Mouse (Mus musculus) heart, adult 2 months (tissue): ENCODE measurements at regions not wholly inside any gene's neighbourhood (a gene's known extent, or its start where the extent isn't known, plus 50 kb on each side); places are given as distances from the start of the nearest gene placed in this dataset.

ENCODE experiments used
- DNase-seq, 2 experiments: peaks; one replicate each; pipeline ENCODE4 v3.0.0; 2021
- H3K27ac ChIP-seq: fragments of 200-600 bp; 2 replicates; pipeline ENCODE4 v1.8.1; 2022
- H3K27me3 ChIP-seq: fragments of 200-500 bp; 2 replicates; pipeline ENCODE4 v1.6.1; 2012; ENCODE audit warnings: mild to moderate bottlenecking, low read length, inconsistent platforms, mixed read lengths; ENCODE audit not compliant: control insufficient read depth, insufficient read depth
- H3K36me3 ChIP-seq: fragments of 200-500 bp; 2 replicates; pipeline ENCODE4 v1.6.1; 2012; ENCODE audit warnings: low read length, inconsistent platforms; ENCODE audit not compliant: control insufficient read depth, insufficient read depth
- H3K4me1 ChIP-seq: fragments of 200-500 bp; 2 replicates; pipeline ENCODE4 v1.6.1; 2011; ENCODE audit warnings: low read length; ENCODE audit not compliant: control insufficient read depth, insufficient read depth
- H3K4me3 ChIP-seq: fragments of 200-600 bp; 2 replicates; pipeline ENCODE4 v1.8.1; 2022
- H3K79me2 ChIP-seq: fragments of 200-500 bp; replicated peaks from 2 replicates; pipeline ENCODE4 v1.6.1; 2012; ENCODE audit warnings: mild to moderate bottlenecking, inconsistent platforms, low read length, moderate library complexity, mixed read lengths; ENCODE audit not compliant: control insufficient read depth, insufficient read depth
- H3K9ac ChIP-seq: fragments of 200-500 bp; 2 replicates; pipeline ENCODE4 v1.6.1; 2012; ENCODE audit warnings: low read depth, mild to moderate bottlenecking, control low read depth, inconsistent platforms, low read length, mixed read lengths
- CTCF ChIP-seq: fragments of 200-600 bp; IDR thresholded peaks from 2 replicates; pipeline ENCODE4 v1.8.1; 2022; ENCODE audit warnings: antibody characterized with exemption, mild to moderate bottlenecking, moderate library complexity
- EP300 ChIP-seq: fragments of 200-500 bp; IDR thresholded peaks from 2 replicates; pipeline ENCODE4 v1.6.1; 2011; ENCODE audit warnings: low read depth, low read length, control low read depth; ENCODE audit not compliant: insufficient read depth
- POLR2A ChIP-seq: fragments of 200-500 bp; IDR thresholded peaks from 2 replicates; pipeline ENCODE4 v1.6.1; 2011; ENCODE audit warnings: mild to moderate bottlenecking, low read depth, low read length, control low read depth; ENCODE audit not compliant: insufficient read depth
- whole genome bisulfite sequencing: fragments of 180-500 bp; shearing (Covaris S2); methylation state at CpG from one replicate; pipeline ENCODE4 v1.1.7; 2018; 5-methylcytosine and 5-hydroxymethylcytosine counted together
- intact Hi-C: fragments of 180-260 bp; cut with DNase I; formaldehyde crosslinking; loops from one replicate; pipeline ENCODE4 v1.15.1; 2025

DNA sequence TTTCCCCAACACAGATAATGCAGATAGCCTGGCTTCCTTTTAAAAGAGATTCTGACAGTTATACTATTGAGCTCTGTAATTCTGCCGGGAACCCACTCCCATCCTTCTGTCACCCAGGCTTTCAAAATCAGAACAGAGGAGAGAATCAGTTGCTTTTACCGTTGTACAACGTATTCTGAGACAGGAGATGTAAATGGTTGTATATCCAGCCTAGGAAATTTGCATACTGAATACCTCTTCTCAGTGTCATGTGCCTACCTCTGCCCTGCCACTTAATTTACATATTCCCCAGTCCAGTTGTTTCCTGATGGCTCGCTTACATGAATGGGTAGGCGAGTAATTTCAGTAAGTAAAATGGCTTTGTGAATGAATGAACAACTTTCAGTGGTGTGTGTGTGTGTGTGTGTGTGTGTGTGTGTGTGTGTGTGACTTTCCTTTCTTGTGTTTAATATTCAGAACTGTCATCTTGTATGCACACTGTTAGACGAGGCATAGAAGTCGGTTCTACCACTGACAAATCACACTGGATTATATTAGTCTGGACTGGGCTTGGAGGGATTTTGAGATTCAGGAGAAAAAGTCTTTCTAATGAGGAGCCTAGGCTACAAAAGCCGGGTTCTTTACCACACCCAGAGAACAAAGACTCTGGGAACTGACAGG is 282.2 kb upstream of the Cdh6 start:
- Histone ChIP-seq H3K27ac (no peak overlapping the region), H3K4me3 (no peak overlapping the region), H3K9ac (no peak overlapping the region), H3K36me3 (no peaks in the 10 kb centered on the region), H3K79me2 (no peaks in the 10 kb centered on the region), H3K27me3 (no peaks in the 10 kb centered on the region), H3K4me1 (no peaks in the 10 kb centered on the region)
- DNase-seq = no peak
- intact Hi-C loops = no loop called here
- no peak for TF ChIP-seq POLR2A
- no peak for TF ChIP-seq EP300
- no peak for TF ChIP-seq CTCF
- 76% methylated on average over 8 of the region's 8 CpGs for WGBS

DNA sequence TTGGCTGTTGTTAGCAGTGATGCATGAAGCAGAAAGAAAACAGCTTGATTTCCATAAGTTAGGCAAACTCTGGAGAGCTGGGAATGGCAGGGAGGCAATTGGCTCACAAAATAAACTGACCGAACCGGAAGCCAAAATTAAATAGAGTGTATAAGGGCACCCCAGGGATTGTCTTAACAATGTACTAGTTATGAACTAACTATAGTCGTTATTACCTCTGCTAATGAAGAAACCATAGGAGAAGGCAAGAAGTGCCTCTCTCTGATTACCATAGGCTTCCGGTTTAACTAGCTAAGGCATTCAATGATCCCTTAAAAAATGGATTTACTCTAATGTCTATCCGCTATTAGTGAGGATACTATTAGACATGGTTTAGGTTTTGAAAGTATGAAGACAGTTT is 276.9 kb upstream of the Cdh6 start:
- H3K79me2 ChIP-seq = no peaks in the 10 kb centered on the region
- intact Hi-C loops = no loop called here
- H3K4me1 ChIP-seq = no peaks in the 10 kb centered on the region
- DNase-seq = no peak
- H3K27me3 ChIP-seq = no peaks in the 10 kb centered on the region
- H3K9ac ChIP-seq = no peak overlapping the region
- H3K4me3 ChIP-seq = no peak overlapping the region
- 88% methylated on average over 5 of the region's 5 CpGs for WGBS
- H3K27ac ChIP-seq = no peak overlapping the region
- no peaks in the 10 kb centered on the region for H3K36me3 ChIP-seq
- TF ChIP-seq EP300 = no peak
- no peak for TF ChIP-seq CTCF
- no peak for TF ChIP-seq POLR2A

DNA sequence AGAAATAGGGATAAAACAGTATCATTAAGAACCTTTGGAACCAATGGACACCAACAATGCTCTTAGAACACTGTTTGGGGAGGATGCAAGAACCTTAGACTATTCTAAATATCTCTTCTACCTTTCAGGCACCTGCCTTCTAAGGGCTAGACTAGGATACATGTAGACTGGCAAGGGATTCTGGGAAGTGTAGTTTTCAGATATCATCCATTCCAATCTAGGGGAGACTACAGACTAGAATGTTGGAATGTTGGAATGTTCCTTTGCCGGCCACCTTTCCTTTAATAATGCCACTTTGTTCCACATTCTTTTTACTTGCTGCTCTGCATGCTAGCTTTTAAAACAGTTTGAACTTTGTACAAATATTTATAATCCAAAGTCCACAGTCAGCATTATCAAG is 261.1 kb upstream of the Cdh6 start:
- no peaks in the 10 kb centered on the region for H3K27me3 ChIP-seq

DNA sequence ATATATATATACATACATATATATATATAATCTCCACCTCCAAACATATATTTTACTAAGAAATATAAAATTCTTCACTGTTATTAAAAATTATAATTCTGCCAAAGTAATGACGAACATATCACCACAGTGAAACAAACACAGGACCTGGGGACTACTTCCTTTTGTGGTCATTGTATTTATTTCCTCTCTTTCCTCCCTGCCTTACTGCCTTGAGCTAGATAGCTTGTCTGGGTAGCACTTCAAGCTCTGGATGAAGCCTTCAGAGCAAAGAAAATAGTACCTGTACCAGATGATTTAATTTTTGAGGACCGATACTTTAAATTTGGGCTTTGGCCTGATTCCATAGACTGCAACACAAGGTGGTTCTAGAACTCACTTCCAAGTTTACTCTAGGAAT is 259.5 kb upstream of the Cdh6 start:
- TF ChIP-seq CTCF (no peak), POLR2A (no peak), EP300 (no peak)
- no peak overlapping the region for H3K4me3 ChIP-seq

More for the DNA sequence above, 261.1 kb upstream of the Cdh6 start:
- H3K4me1 ChIP-seq = no peaks in the 10 kb centered on the region
- H3K36me3 ChIP-seq = no peaks in the 10 kb centered on the region
- no peak overlapping the region for H3K9ac ChIP-seq
- TF ChIP-seq CTCF (no peak), EP300 (no peak), POLR2A (no peak)
- WGBS = 84% methylated on average over 1 of the region's 1 CpGs
- intact Hi-C loops = no loop called here
- H3K4me3 ChIP-seq = no peak overlapping the region
- DNase-seq = no peak
- no peaks in the 10 kb centered on the region for H3K79me2 ChIP-seq
- no peak overlapping the region for H3K27ac ChIP-seq

GRCm38 (mm10) chr15:13419616-13420015 is 246.1 kb upstream of the Cdh6 start:
- 25% methylated on average over 3 of the region's 3 CpGs for WGBS
- no peak for DNase-seq
- no peak for TF ChIP-seq EP300
- TF ChIP-seq POLR2A = no peak
- no peak for TF ChIP-seq CTCF

More for the DNA sequence above, 259.5 kb upstream of the Cdh6 start:
- no peaks in the 10 kb centered on the region for H3K36me3 ChIP-seq
- no peak overlapping the region for H3K9ac ChIP-seq
- no peak for DNase-seq
- WGBS = 57% methylated on average over 2 of the region's 2 CpGs
- H3K27me3 ChIP-seq = no peaks in the 10 kb centered on the region
- H3K4me1 ChIP-seq = no peaks in the 10 kb centered on the region
- H3K79me2 ChIP-seq = no peaks in the 10 kb centered on the region
- H3K27ac ChIP-seq = no peak overlapping the region
- intact Hi-C loops = no loop called here

DNA sequence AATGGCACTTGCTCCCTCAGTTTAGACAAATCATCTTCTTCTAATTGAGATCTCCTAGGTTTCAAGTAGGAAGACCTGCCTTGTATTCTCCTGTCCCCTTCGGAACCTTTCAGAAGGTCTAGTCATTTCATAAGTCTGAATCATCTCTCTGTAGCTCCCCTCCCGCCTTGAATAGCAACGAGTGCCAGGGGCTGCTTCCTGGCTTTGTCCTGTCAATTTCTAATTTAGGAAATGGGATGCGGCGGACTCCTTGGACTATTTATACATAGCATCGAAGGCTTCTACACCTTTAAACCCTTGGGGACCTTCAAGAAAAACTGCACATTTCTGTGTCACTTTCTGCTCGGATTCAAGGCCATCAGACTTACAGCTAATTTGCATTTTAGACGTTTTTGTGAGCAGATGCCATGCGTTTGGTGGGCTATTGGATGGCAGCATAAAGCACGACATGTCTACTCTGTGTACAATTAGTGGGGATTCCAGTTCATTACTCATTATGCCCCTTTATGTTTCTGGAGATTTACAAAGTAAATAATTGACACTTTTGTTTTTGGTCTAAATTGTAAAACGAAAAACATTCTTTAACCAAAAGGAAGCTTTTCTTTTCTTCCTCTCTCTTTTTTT is 236.7 kb upstream of the Cdh6 start:
- Histone ChIP-seq H3K9ac (no peak overlapping the region), H3K27ac (no peak overlapping the region), H3K4me3 (no peak overlapping the region), H3K36me3 (no peaks in the 10 kb centered on the region), H3K4me1 (no peaks in the 10 kb centered on the region), H3K79me2 (no peaks in the 10 kb centered on the region), H3K27me3 (0 out of 2 replicates have a peak, but pooled peaks cover 1% of the 10 kb centered on the region)
- TF ChIP-seq EP300 = no peak
- no peak for TF ChIP-seq POLR2A
- no peak for TF ChIP-seq CTCF
- peak in 1 of 2 experiments; percentile 3 for DNase-seq
- intact Hi-C loops = no loop called here
- WGBS = 22% methylated on average over 11 of the region's 11 CpGs

More at GRCm38 (mm10) chr15:13419616-13420015, 246.1 kb upstream of the Cdh6 start:
- Histone ChIP-seq H3K9ac (no peak overlapping the region), H3K27me3 (no peaks in the 10 kb centered on the region), H3K36me3 (no peaks in the 10 kb centered on the region), H3K4me3 (no peak overlapping the region), H3K79me2 (no peaks in the 10 kb centered on the region), H3K27ac (no peak overlapping the region), H3K4me1 (no peaks in the 10 kb centered on the region)
- intact Hi-C loops = no loop called here
